Mouse (Mus musculus): Measurements from ENCODE around the gene Adra1d.

DNA sequence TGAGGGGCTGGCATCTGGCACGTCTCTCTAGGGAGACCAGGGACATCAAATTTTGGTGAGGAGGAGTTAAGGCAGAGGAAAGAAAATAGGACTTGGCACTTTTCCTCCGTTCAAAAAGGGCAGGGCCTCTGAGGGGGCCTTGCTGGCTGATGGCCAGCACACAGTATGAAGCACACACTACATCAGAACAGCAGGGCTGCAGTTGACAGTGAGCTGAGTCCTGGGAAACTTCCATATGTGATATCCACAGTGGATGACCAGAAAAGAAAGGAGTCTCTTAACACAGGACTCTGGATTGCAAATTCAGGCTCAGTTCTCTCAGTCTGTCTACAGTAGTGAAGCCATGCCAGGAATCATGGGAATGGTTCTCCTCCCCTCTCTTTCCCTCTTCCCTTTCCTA, 39.8 kb upstream of the Adra1d start:
- TF ChIP-seq CTCF (IDR thresholded peaks at IDR 0.05; ENCODE audit: low read depth): no peak
- no peak for TF ChIP-seq EP300 (optimal IDR thresholded peaks at IDR 0.05)
